Mouse (Mus musculus) bone marrow, adult 2 months (tissue): ENCODE measurements at regions not wholly inside any gene's neighbourhood (a gene's known extent, or its start where the extent isn't known, plus 50 kb on each side); places are given as distances from the start of the nearest gene placed in this dataset.

Experiments
- CTCF ChIP-seq: fragments of 200-500 bp; IDR thresholded peaks from 2 replicates; pipeline ENCODE4 v1.5.1; 2011; ENCODE audit warnings: low read length, control low read depth; ENCODE audit not compliant: control insufficient read depth, insufficient read depth
- POLR2A ChIP-seq: fragments of 200-500 bp; IDR thresholded peaks from 2 replicates; pipeline ENCODE4 v1.6.1; 2011; ENCODE audit warnings: low read depth, mild to moderate bottlenecking, control low read depth, low read length, borderline replicate concordance; ENCODE audit not compliant: control insufficient read depth

GRCm38 (mm10) chr10:37988297-37989263, 833.0 kb downstream of the Rfpl4b start:
- TF ChIP-seq CTCF (no peak), POLR2A (no peak)
